Mouse (Mus musculus) intestine, postnatal 0 days (tissue): Measurements from ENCODE around the gene Hddc3. TPM values are rescaled to one million over a fixed set of nuclear protein-coding genes. Genes with fewer than 3 reads are reported as not detected.
A peak's percentile ranks its signal among the peaks of the same experiment; 100 is the strongest.
"Not testable (repeated sequence)": the region's sequence is repeated elsewhere in the genome, so short reads cannot be mapped to it uniquely, and the experiment has no call there.

Experiments used
- ATAC-seq: fragments of 200-750 bp; cut with Nextera tagmentation; 2 replicates; pipeline ENCODE4 v1.8.0; 2017; ENCODE audit warnings: mild to moderate bottlenecking, moderate TSS enrichment, moderate library complexity
- H3K27ac ChIP-seq: fragments of 300-500 bp; sonication (generic); 2 replicates; pipeline ENCODE4 v1.5.1; 2014; ENCODE audit warnings: mild to moderate bottlenecking, low read depth, low read length, moderate library complexity
- H3K27me3 ChIP-seq: fragments of 300-500 bp; sonication (generic); replicated peaks from 2 replicates; pipeline ENCODE4 v1.6.1; 2014; ENCODE audit warnings: low read length, mixed read lengths; ENCODE audit not compliant: control insufficient read depth, insufficient read depth
- H3K36me3 ChIP-seq: fragments of 300-500 bp; sonication (generic); 2 replicates; pipeline ENCODE4 v1.6.1; 2014; ENCODE audit warnings: mild to moderate bottlenecking, moderate library complexity; ENCODE audit not compliant: control insufficient read depth, insufficient read depth
- H3K4me1 ChIP-seq: fragments of 300-500 bp; sonication (generic); replicated peaks from 2 replicates; pipeline ENCODE4 v1.6.1; 2014; ENCODE audit warnings: antibody characterized with exemption, low read length, mixed read lengths; ENCODE audit not compliant: control insufficient read depth, insufficient read depth
- H3K4me2 ChIP-seq: fragments of 300-500 bp; sonication (generic); replicated peaks from 2 replicates; pipeline ENCODE4 v1.6.1; 2014; ENCODE audit warnings: low read depth, mild to moderate bottlenecking, moderate library complexity
- H3K4me3 ChIP-seq: fragments of 300-500 bp; sonication (generic); 2 replicates; pipeline ENCODE4 v1.5.1; 2014; ENCODE audit warnings: low read depth, low read length
- H3K9ac ChIP-seq: fragments of 300-500 bp; sonication (generic); 2 replicates; pipeline ENCODE4 v1.6.1; 2014; ENCODE audit warnings: mild to moderate bottlenecking, low read depth, low read length
- H3K9me3 ChIP-seq: fragments of 300-500 bp; sonication (generic); 2 replicates; pipeline ENCODE4 v1.6.1; 2016; ENCODE audit warnings: mixed run types; ENCODE audit not compliant: control insufficient read depth
- CTCF ChIP-seq: sonication (generic); IDR thresholded peaks from 2 replicates; pipeline ENCODE4 v1.5.1; 2016; ENCODE audit warnings: low read depth, mild to moderate bottlenecking, control low read depth, antibody characterized with exemption, moderate library complexity
- WGBS: fragments of 180-500 bp; shearing (Covaris S2); extraction: QIAGEN DNeasy Blood & Tissue Kit; methylation state at CpG from one replicate; pipeline ENCODE4 v1.1.7; 2014; 5-methylcytosine and 5-hydroxymethylcytosine counted together
- polyA plus RNA-seq: library from polyadenylated mRNA; unstranded; fragments of >200 nt; fragmentation: Nextera tagmentation; extraction: Ambion mirVana; gene quantifications from 2 replicates; pipeline ENCODE4 v1.2.1, GENCODE M21; 2015

Hddc3 gene
- polyA plus RNA-seq, 1 experiment from 2014 or later = 8.8 TPM

DNA sequence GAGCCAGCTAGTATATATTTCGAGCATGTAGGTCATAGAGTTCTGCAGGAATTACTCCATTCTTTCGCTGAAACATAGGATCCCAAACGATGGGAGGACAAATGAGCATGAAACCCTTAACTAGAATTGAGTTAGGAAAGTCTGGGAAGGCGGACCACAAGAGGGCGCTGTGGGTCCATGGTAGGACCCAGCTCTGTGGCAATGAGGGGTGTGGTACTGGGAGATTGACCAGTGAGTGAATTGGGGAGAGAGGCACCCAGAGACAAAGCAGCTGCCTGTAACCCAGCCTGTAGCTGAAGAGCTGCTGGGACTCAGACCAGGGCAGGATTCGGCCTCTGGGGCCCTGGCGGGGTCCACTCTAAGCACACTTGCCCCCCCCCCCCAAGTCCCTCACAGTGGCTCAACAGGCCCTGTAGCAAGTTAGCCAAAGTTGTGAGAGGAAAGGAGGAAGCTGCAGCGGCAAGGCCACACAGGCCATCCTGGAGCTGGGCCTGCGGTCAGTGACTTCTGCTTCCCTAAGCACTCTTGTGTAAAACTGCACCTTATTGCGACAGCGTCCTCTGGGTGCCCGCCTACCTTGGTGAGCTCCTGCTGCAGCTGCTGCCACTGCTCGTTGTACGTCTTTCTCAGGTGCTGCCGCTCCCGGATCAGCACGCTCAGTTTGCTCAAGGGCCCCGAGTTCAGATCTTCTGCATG, 43.5 kb downstream of the Hddc3 start:
- peaks cover 38% of the 10 kb centered on the region for H3K36me3 ChIP-seq
- H3K27ac ChIP-seq = peak overlapping the region; percentile 70
- peak; percentile 99 for TF ChIP-seq CTCF
- no peaks in the 10 kb centered on the region for H3K4me1 ChIP-seq
- H3K27me3 ChIP-seq = no peaks in the 10 kb centered on the region
- H3K4me3 ChIP-seq = peak overlapping the region; percentile 30
- WGBS = 26% methylated on average over 18 of the region's 18 CpGs
- H3K9me3 ChIP-seq = no peaks in the 10 kb centered on the region
- peak; percentile 66 for ATAC-seq
- no peak overlapping the region for H3K9ac ChIP-seq
- H3K4me2 ChIP-seq = peak overlapping the region; percentile 61

DNA sequence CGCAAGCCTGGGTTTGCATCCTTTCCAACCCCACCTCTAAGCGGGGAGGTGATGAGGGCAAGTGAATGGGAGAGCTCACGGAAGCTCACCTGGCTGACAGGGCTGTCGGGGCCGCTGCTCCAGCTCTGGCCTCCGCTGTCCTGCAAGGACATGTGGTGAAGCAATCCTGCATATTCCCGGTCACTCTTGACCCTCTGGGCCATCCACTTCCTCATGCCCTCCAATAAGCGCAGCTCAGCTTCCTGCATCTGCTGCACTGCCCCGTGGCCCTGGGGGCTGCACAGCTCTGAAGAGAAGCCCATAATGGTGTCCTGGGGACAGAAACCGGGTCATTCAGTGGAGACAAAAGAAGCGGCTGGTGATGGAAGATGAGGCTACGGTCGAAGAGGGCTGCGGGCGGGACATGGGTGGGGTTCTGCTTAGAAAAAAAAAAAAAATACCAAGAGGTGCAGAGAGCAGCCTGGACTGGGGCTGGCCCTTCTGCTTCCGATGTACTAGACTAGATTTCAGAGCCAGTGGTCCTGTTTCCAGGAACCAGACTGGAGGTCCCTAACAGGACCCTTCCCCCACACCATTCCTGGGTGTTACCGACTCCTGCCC, 44.2 kb downstream of the Hddc3 start:
- peak overlapping the region; percentile 77 for H3K27ac ChIP-seq
- peak overlapping the region; percentile 61 for H3K4me2 ChIP-seq
- 50% methylated on average over 17 of the region's 17 CpGs for WGBS
- no peak for TF ChIP-seq CTCF
- peak overlapping the region; percentile 60 for H3K9ac ChIP-seq
- peaks cover 37% of the 10 kb centered on the region for H3K36me3 ChIP-seq
- no peaks in the 10 kb centered on the region for H3K4me1 ChIP-seq
- no peaks in the 10 kb centered on the region for H3K9me3 ChIP-seq
- H3K27me3 ChIP-seq = no peaks in the 10 kb centered on the region
- H3K4me3 ChIP-seq = peak overlapping the region; percentile 30
- ATAC-seq = 0 out of 2 replicates have a peak, but pooled peaks have one; percentile 2

DNA sequence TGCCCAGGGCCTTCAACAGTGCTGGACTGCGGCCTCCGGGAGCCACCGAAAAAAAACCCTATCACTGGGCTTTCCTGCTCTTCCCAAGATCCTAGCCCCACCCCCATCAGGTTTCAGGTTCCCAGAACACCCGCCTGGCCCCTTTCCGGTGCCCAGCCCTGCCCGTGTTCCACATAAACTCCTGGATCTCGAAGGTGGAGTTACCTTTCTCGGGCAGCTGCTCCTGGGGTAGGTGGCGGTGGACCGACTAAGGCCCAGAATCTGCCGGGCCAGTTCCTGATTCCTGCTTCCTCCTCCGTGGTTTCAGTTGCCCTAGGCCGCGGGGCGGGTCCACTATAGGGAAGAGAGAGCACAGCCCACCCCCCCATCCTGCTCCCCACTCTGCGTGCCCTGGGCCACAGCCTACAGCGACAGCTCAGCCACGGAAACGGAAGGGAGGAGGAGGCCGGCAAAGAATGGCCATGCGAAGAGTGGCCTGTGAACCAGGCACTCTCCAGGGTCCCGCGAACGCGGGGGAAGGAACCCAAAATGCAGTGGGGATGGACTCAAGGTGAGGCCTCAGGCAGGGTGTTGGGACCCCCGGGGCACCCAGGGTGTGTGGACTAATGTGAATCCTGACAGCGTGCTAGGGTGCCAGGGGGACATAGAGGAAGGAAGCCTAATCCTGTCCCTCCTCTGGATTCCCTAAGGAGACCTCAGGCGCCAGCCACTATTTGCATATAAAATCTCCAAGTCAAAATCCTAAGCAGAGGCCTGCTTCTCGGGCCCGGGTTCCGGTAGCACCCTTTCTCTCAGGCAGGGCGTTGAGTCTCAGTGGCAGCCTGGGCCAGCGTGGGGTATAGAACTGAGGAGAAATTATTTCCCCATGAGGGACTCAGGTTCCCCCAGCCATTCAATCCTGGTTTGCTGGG, 45.0 kb downstream of the Hddc3 start, which contains the start of gene Fes:
Fes (minus strand) TSS at position 314 of the 911 bp plus-strand sequence.
- no peaks in the 10 kb centered on the region for H3K4me1 ChIP-seq
- peak within 1 kb of the TSS; percentile 60 for H3K9ac ChIP-seq
- H3K4me2 ChIP-seq = peak within 1 kb of the TSS; percentile 61
- H3K4me3 ChIP-seq = peak within 1 kb of the TSS; percentile 30
- TF ChIP-seq CTCF = no peak
- H3K36me3 ChIP-seq = peaks cover 39% of the 10 kb centered on the region
- H3K27me3 ChIP-seq = no peaks in the 10 kb centered on the region
- no peaks in the 10 kb centered on the region for H3K9me3 ChIP-seq
- H3K27ac ChIP-seq = peak within 1 kb of the TSS; percentile 77
- WGBS = 28% methylated on average over 33 of the region's 33 CpGs
- ATAC-seq = peak; percentile 20

- H3K27me3 ChIP-seq = no peaks in the 10 kb centered on the region
- 94% methylated on average over 15 of the region's 15 CpGs for WGBS
- no peak for TF ChIP-seq CTCF
- no peaks in the 10 kb centered on the region for H3K9me3 ChIP-seq
- H3K27ac ChIP-seq = no peak overlapping the region
- no peaks in the 10 kb centered on the region for H3K4me1 ChIP-seq
- H3K9ac ChIP-seq = no peak overlapping the region
- no peak for ATAC-seq
- H3K4me3 ChIP-seq = no peak overlapping the region
- H3K36me3 ChIP-seq = peaks cover 73% of the 10 kb centered on the region
- no peak overlapping the region for H3K4me2 ChIP-seq
These were observed 49.2 kb downstream of the Hddc3 start for GRCm38 (mm10) chr7:80392119-80392518.

DNA sequence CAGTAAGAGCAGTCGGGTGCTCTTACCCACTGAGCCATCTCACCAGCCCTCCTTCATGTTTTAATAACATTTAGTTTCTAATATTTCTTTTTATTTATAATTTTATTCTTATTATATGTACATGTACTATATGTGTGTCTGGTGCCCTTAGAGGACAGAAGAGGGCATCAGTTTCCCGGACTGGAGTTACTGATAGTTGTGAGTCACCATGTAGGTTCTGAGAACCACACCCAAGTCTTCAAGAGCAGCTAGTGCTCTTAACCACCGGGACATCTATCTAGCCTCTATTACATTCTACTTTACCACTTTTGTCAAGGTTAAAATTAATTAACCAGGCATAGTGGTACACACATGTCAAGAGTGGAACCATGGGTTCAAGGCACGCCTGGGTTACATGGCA, 51.7 kb downstream of the Hddc3 start:
- WGBS = 75% methylated on average over 4 of the region's 4 CpGs
- Histone ChIP-seq H3K27me3 (no peaks in the 10 kb centered on the region), H3K36me3 (peaks cover 81% of the 10 kb centered on the region), H3K9me3 (no peaks in the 10 kb centered on the region), H3K4me3 (no peak overlapping the region), H3K4me2 (no peak overlapping the region), H3K27ac (no peak overlapping the region), H3K9ac (no peak overlapping the region), H3K4me1 (no peaks in the 10 kb centered on the region)
- 0 out of 2 replicates have a peak, but pooled peaks have one; percentile 12 for TF ChIP-seq CTCF
- ATAC-seq = no peak

DNA sequence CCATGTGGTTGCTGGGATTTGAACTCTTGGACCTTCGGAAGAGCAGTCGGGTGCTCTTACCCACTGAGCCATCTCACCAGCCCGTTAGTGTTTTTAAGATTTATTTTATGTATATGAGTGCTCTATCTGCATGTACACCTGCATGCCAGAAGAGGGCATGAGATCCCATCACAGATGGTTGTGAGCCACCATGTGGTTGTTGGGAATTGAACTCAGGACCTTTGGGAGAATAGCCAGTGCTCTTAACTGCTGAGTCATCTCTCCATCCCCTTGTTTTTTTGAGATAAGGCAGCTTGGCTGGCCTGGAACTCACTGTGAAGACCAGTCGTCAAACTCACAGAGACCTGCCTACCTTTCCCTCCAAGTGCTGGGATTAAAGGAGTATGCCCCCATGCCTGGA, 53.5 kb downstream of the Hddc3 start:
- 82% methylated on average over 4 of the region's 4 CpGs for WGBS
- H3K9ac ChIP-seq, H3K27me3 ChIP-seq, ATAC-seq, H3K9me3 ChIP-seq, H3K4me2 ChIP-seq, H3K4me1 ChIP-seq, H3K4me3 ChIP-seq, H3K27ac ChIP-seq: not testable (repeated sequence)
- H3K36me3 ChIP-seq = peaks cover 62% of the 10 kb centered on the region
- TF ChIP-seq CTCF = peak; percentile 56
